Mouse (Mus musculus) cerebral cortex, adult 2 months (tissue): ENCODE data around the gene Grin2b.

ENCODE experiments used
- WGBS: fragments of 180-500 bp; shearing (Covaris S2); methylation state at CpG from one replicate; pipeline ENCODE4 v1.1.7; 2018; 5-methylcytosine and 5-hydroxymethylcytosine counted together

Gene Grin2b

DNA sequence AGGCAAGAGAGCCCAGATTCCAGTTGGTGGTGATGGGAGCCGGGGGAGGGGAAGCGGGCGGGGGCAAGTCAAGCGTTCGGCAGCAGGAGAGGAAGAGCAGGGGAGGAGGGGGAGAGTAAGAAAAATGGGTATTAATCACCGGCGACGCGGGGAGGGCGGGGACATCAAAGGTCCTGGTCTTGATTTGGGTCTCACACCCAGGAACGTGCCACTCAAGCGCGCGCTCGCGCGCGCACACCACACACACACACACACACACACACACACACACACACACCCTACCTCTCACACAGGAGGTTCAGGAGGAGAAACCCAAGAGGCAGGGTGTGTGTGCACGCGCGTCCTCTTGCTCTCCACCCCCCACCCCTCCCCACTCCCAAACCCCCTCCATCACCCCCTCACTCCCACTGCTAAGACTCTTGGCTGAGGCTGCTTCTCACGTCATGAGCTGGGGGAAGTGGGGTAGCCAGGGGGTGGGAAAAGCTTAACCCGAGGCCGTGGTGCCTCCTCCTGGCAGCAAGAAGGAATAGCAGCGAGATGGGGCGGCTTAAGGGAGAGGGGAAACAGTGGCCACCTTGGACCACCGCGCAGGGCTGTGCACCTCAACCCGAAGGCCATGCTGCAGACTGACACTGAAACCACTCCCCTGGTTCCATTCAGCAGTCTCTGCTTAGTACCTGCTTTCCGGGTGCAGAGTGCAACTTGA lies at the start of gene Grin2b:
Gene Grin2b (minus strand): TSS at position 321 of the 706 bp plus-strand sequence.
- WGBS = 5% methylated on average over 28 of the region's 30 CpGs

GRCm38 (mm10) chr6:136221894-136222293 lies 48.6 kb upstream of the Grin2b start:
- WGBS = 69% methylated on average over 3 of the region's 3 CpGs

DNA sequence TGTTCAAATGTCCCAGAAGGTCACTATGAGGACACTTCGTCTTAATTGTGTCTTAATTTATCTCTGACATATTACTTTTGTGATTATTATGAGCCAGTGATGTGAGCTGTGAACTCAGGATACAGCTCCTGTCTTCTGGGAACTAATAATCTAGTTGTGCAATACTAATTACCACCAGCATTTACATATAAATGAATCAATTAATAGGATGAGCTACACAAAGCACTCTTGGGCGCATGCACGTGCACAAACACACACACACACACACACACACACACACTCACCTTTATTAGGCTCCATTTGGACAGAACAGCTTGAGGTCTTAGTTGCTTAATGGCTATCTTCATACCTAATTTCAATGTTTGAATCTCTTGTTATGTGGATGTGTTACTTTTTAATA lies 37.1 kb upstream of the Grin2b start:
- WGBS = 67% methylated on average over 3 of the region's 3 CpGs

DNA sequence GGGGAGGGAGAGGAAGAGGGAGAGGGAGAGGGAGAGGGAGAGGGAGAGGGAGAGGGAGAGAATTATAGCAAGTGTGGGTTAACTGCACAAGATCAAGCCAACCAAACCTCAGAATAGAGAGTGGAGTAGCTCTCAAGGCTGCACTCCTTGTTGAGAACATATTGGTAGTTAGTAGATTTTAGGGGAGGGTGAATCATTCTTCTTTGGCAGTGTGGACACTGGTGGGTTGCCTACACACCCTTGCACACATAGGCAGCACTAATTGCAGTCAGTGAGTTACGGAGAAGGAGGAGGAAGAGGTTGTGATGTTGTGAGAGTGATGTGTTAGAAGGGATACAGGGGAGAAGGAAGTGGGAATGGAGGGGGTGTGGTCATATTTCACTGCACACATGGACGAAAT lies 26.5 kb upstream of the Grin2b start:
- WGBS = 59% methylated on average over 2 of the region's 2 CpGs

DNA sequence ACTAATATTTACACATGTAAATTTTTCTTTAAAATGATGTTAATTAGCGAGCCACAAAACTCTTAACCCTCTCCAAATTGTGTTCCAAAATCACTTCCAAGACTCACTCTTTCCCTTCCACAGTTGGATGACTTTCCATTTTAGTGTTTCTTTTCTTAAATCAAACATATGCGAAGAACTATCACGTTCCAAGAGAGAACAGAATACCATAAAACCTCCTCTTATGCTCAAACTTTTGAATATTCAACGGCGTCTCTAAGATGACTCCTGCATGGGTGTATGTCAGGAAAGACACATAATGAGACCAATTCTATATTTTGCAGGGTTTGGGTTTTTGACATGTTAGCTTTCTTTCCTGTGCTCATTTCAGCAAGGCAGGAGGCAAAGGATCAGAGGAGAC lies 21.3 kb upstream of the Grin2b start:
- WGBS = 48% methylated on average over 5 of the region's 5 CpGs

DNA sequence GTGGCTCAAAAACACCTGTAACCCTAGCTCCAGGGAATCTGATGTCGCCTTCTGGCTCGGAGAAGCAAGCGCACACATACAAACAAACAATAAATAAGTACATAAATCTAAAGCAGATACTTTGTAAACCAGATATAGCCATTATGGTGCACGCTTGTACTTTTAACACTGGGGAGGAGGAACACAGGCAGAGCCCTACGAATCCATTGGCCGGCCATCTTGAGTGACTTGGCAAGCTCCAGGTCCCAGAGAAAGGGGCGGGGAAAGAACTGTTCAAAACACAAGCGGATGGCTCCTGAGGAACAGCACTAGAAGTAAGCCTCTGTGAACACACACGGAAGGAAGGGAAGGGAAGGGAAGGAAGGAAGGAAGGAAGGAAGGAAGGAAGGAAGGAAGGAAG lies 4.8 kb upstream of the Grin2b start:
- 89% methylated on average over 9 of the region's 9 CpGs for WGBS

DNA sequence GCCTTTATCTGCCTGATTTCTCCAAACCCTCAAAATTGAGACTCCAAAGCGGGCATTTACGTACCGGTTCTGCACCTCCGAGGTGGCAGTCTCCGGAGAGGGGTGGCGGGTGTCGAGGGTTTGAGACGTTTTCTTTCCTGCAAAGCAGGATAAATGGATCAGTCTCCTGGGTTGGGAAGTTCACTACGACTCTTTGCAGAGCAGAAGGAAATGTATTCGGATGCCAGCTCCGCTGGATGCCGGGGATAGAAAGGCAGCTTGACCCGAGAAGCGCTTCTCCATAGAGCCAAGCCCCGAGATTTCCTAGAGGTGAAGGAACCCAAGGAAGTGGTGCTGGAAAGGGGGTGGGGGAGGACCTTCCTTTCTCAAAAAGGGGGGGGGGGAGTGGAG lies 515 bp downstream of the Grin2b start:
- under 1% methylated on average over 15 of the region's 15 CpGs for WGBS

DNA sequence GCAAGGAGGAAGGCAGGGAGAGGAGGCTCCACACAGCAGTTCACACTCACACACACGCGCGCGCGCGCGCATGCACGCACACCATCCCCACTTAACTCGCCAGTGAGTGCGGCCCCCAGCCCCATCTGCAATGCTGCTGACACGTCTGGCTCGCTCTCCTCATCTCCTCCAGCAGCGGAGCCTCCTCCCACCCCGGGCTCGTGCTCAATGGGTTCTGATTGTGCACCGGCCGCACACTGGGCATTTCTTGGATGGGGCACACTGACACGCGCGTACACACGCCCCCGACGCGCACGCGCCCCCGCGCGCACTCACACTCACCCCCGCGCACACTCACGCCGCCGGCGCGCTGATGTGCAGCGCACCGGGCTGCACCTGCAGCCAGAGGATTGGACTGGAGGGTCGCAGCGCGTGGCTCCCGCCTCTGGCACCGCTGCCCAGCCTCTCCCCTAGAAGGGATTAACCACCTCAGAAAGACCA lies 1.1 kb downstream of the Grin2b start:
- 2% methylated on average over 43 of the region's 43 CpGs for WGBS

DNA sequence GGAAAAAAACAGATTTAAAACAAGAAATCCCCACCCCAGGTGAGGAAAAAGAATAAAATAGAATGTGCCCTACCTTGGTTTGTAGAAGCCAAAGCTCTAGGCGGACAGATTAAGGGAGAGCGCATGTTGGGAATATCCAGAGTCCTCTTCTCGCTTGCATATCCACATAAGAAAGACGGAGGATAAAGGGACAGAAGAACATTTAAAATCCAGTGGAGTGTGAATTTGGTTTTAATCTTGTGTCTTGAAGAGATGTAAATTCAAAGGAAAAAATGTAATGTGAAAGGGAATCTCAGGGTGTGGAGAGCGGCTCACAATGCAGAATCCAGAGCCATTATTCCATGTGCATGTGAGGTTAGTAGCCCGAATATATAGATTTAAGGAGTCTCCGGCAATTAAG lies 2.0 kb downstream of the Grin2b start:
- WGBS = 28% methylated on average over 7 of the region's 7 CpGs

DNA sequence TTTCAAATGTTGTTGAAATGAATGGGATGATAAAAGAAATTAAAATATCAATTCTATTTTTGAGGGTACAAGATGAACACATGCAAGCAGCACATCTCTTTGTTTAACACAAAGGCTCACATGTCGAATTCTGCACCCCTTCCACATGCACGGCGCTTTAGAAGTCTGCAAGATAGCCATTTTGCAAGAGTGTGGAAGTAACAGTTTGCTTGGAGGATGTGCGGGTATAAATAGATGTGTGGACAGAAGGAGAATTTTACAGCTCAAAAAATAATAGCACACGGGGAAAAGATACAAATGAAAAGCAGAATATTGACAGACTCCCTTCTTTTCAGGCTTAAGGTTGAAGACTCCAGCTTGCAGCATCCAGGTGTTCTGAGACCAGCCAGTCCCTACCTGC lies 2.9 kb downstream of the Grin2b start:
- WGBS = 39% methylated on average over 5 of the region's 5 CpGs

DNA sequence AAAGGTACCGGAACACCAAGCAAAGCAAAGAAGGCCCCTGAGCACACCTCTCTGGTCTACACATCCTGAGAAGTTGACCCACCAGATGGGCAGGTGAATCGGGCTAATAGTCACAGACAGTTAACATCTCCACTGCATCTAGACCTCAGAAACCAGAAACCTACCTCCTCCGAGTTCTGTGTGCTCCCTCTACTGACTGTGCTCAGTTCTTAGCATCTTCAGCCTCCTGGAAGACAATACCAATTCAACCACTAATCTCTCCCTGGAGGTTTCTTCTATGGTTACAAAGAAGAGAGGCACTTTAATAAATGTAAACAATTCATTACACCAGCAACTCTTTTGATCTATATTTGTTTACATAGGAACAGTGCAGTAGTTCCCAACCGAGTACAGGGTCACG lies 6.0 kb downstream of the Grin2b start:
- 35% methylated on average over 5 of the region's 5 CpGs for WGBS

- 14% methylated on average over 9 of the region's 9 CpGs for WGBS
These were observed 7.8 kb downstream of the Grin2b start for GRCm38 (mm10) chr6:136165443-136166077.

DNA sequence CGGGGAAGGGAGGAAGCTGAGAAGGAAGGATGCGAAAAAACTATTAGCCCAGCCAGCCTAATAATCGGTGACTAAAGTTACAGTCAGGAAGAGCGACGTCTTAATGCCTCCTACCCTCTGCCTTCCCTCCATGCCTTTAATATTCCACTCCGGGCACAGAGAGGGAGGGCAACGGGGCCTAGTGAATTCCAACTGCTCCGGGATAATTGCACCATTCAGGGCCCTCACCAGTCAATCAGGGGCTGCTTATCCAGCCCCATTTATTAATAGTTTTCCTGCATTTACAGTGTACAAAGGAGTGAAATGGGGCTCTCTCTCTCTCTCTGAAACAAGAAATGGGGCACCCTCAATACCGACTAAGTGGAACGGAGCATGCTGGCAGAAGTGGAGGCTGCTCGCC lies 11.2 kb downstream of the Grin2b start:
- 28% methylated on average over 11 of the region's 11 CpGs for WGBS

DNA sequence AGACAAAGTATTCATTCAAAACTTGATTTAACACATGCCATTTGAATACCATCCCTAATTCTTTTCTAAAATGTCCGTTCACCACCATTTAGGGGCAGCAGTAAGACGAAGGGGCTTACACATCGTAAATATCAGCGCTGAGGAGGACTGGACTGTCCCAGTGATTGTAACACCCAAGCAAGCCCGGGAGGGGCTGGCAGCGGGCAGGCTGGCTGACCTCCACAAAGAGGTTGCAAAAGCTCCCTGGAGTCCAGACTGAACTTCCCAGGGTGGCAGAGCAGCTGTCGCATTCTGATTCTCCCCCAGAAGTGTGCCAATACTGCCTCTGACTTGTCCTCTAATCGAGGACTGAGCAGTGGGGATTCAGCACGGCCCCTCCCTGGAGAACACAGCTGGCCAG lies 19.9 kb downstream of the Grin2b start:
- 27% methylated on average over 9 of the region's 9 CpGs for WGBS

- 36% methylated on average over 6 of the region's 6 CpGs for WGBS
These were observed 23.2 kb downstream of the Grin2b start for GRCm38 (mm10) chr6:136150064-136150463.

GRCm38 (mm10) chr6:136139967-136140366 lies 33.3 kb downstream of the Grin2b start:
- WGBS = 72% methylated on average over 6 of the region's 6 CpGs

- 20% methylated on average over 10 of the region's 10 CpGs for WGBS
These were observed 42.9 kb downstream of the Grin2b start for GRCm38 (mm10) chr6:136130456-136130855.

- WGBS = 61% methylated on average over 3 of the region's 3 CpGs
These were observed 50.7 kb downstream of the Grin2b start for GRCm38 (mm10) chr6:136122593-136122992.

- 80% methylated on average over 3 of the region's 3 CpGs for WGBS
These were observed 55.9 kb downstream of the Grin2b start for GRCm38 (mm10) chr6:136117390-136117789.

DNA sequence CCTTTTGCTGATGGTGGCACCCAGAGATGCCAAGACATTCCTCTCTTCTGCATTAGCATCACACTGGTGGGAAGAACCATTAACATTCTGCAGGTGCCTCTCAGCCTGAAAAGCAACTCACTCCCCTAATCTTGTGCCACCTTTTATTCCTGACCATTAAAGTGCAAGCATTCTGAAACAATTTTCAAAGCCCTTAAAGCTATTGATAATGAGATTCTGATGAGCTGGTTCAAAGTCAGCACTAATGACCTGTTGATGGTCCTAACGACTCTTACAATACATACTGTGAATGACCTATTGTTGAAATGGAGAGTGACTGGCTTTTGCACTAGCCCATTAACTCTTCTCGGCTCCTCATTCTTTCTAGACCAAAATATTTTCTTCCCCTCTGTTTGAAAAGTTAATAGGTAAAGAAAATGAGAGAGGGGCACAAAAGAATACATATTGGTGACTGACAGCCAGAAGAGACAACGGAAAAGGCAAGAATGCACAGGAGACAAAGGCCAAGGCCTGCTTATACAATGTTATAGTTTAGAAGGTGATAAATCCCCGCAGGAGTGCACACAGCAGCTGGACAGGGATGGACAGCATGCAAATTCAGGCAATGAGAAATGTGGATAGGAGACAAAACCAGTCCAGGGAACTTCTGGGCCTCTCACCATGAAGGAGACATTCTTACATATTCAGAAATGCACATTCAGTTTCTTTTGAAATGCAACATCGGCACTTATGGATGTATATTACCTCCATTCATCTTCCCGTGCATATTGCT lies 59.5 kb downstream of the Grin2b start:
- WGBS = 51% methylated on average over 6 of the region's 6 CpGs

DNA sequence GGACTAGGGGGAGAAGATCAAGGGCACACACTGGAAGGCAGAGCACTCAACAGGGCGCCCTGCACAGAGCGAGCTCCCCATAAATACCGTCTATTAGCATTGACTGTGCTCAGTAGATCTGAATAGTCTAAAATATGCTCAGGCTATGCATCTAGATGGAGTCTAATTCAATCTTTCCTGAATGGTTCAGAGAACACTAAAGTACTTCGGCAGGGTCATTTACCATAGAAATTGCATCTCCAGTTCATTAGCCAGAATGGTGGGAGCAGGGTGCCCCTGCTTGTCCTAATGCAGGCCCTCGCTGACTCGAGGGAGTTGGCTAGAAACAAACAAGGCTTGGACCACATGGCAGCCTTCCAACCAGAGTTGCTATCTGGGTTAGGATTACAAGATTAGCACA lies 64.1 kb downstream of the Grin2b start:
- WGBS = 45% methylated on average over 6 of the region's 6 CpGs

- 38% methylated on average over 3 of the region's 3 CpGs for WGBS
These were observed 64.8 kb downstream of the Grin2b start for GRCm38 (mm10) chr6:136108466-136108865.

- 50% methylated on average over 2 of the region's 2 CpGs for WGBS
These were observed 68.1 kb downstream of the Grin2b start for GRCm38 (mm10) chr6:136105221-136105620.
